Mouse (Mus musculus) embryonic facial prominence, embryonic 14.5 days (tissue): ENCODE data around the gene Tcf12. TPM values are rescaled to one million over a fixed set of nuclear protein-coding genes. Genes with fewer than 3 reads are reported as not detected.

Experiments
- ATAC-seq: fragments of 200-750 bp; cut with Nextera tagmentation; 2 replicates; pipeline ENCODE4 v1.8.0; 2017; ENCODE audit warnings: low read depth, moderate number of reproducible peaks, moderate TSS enrichment
- DNase-seq: peaks from one replicate; pipeline ENCODE4 v3.0.0-alpha.2; 2015; ENCODE audit warnings: low spot score
- H3K27ac ChIP-seq: fragments of 300-500 bp; sonication (generic); replicated peaks from 2 replicates; pipeline ENCODE4 v1.5.1; 2014; ENCODE audit warnings: low read depth, mild to moderate bottlenecking, low read length, moderate library complexity
- H3K27me3 ChIP-seq: fragments of 300-500 bp; sonication (generic); replicated peaks from 2 replicates; pipeline ENCODE4 v1.6.1; 2014; ENCODE audit warnings: low read length; ENCODE audit not compliant: control insufficient read depth, insufficient read depth
- H3K36me3 ChIP-seq: fragments of 300-500 bp; sonication (generic); 2 replicates; pipeline ENCODE4 v1.6.1; 2014; ENCODE audit warnings: low read length, mixed read lengths; ENCODE audit not compliant: control insufficient read depth, insufficient read depth
- H3K4me1 ChIP-seq: fragments of 300-500 bp; sonication (generic); 2 replicates; pipeline ENCODE4 v1.6.1; 2014; ENCODE audit warnings: antibody characterized with exemption, low read length; ENCODE audit not compliant: control insufficient read depth, insufficient read depth
- H3K4me2 ChIP-seq: fragments of 300-500 bp; sonication (generic); 2 replicates; pipeline ENCODE4 v1.6.1; 2014; ENCODE audit warnings: low read depth, mild to moderate bottlenecking, low read length, moderate library complexity, mixed read lengths
- H3K4me3 ChIP-seq: fragments of 300-500 bp; sonication (generic); 2 replicates; pipeline ENCODE4 v1.5.1; 2014; ENCODE audit warnings: low read depth, mild to moderate bottlenecking, low read length
- H3K9ac ChIP-seq: fragments of 300-500 bp; sonication (generic); 2 replicates; pipeline ENCODE4 v1.6.1; 2014; ENCODE audit warnings: low read depth, mild to moderate bottlenecking, low read length, moderate library complexity, mixed read lengths
- H3K9me3 ChIP-seq: fragments of 300-500 bp; sonication (generic); 2 replicates; pipeline ENCODE4 v1.6.1; 2016; ENCODE audit warnings: low read length; ENCODE audit not compliant: control insufficient read depth
- WGBS: fragments of 180-500 bp; shearing (Covaris S2); extraction: QIAGEN DNeasy Blood & Tissue Kit; methylation state at CpG from one replicate; pipeline ENCODE4 v1.1.7; 2014; 5-methylcytosine and 5-hydroxymethylcytosine counted together
- polyA plus RNA-seq: library from polyadenylated mRNA; unstranded; fragments of >200 nt; fragmentation: Nextera tagmentation; extraction: Ambion mirVana; gene quantifications from 2 replicates; pipeline ENCODE4 v1.2.1, GENCODE M21; 2014

The Tcf12 gene
- polyA plus RNA-seq, 1 experiment from 2014 or later = 106 TPM

- Histone ChIP-seq H3K27me3 (no peaks in the 10 kb centered on the region), H3K9me3 (no peaks in the 10 kb centered on the region), H3K4me2 (no peak overlapping the region), H3K27ac (no peak overlapping the region), H3K4me3 (no peak overlapping the region), H3K36me3 (peaks cover 86% of the 10 kb centered on the region), H3K4me1 (no peaks in the 10 kb centered on the region), H3K9ac (no peak overlapping the region)
- ATAC-seq (no peak), DNase-seq (no peak)
- 95% methylated on average over 3 of the region's 3 CpGs for WGBS
These were observed 263.3 kb downstream of the Tcf12 start for GRCm38 (mm10) chr9:71848392-71848791.

- no peak overlapping the region for H3K4me2 ChIP-seq
- H3K9ac ChIP-seq = no peak overlapping the region
- no peaks in the 10 kb centered on the region for H3K27me3 ChIP-seq
- H3K36me3 ChIP-seq = peaks cover 86% of the 10 kb centered on the region
- DNase-seq = no peak
- no peak for ATAC-seq
- H3K4me1 ChIP-seq = no peaks in the 10 kb centered on the region
- H3K9me3 ChIP-seq = no peaks in the 10 kb centered on the region
- no peak overlapping the region for H3K27ac ChIP-seq
- 94% methylated on average over 9 of the region's 9 CpGs for WGBS
- no peak overlapping the region for H3K4me3 ChIP-seq
These were observed 263.8 kb downstream of the Tcf12 start for GRCm38 (mm10) chr9:71847921-71848320.

- Histone ChIP-seq H3K27ac (no peak overlapping the region), H3K4me3 (no peak overlapping the region), H3K4me1 (no peaks in the 10 kb centered on the region), H3K9ac (no peak overlapping the region), H3K27me3 (no peaks in the 10 kb centered on the region), H3K9me3 (no peaks in the 10 kb centered on the region), H3K36me3 (peaks cover 59% of the 10 kb centered on the region), H3K4me2 (no peak overlapping the region)
- ATAC-seq = 0 out of 2 replicates have a peak, but pooled peaks have one; percentile 37
- 87% methylated on average over 5 of the region's 5 CpGs for WGBS
- DNase-seq = no peak
These were observed 269.8 kb downstream of the Tcf12 start for GRCm38 (mm10) chr9:71841850-71842249.

- no peak overlapping the region for H3K4me3 ChIP-seq
- ATAC-seq (no peak), DNase-seq (no peak)
- H3K4me1 ChIP-seq = no peaks in the 10 kb centered on the region
- peaks cover 17% of the 10 kb centered on the region for H3K36me3 ChIP-seq
- WGBS = 35% methylated on average over 5 of the region's 5 CpGs
- no peak overlapping the region for H3K4me2 ChIP-seq
- H3K9me3 ChIP-seq = no peaks in the 10 kb centered on the region
- no peak overlapping the region for H3K27ac ChIP-seq
- no peaks in the 10 kb centered on the region for H3K27me3 ChIP-seq
- H3K9ac ChIP-seq = no peak overlapping the region
These were observed 274.3 kb downstream of the Tcf12 start for GRCm38 (mm10) chr9:71837366-71837765.

- WGBS = 92% methylated on average over 1 of the region's 1 CpGs
- H3K4me2 ChIP-seq = no peak overlapping the region
- no peaks in the 10 kb centered on the region for H3K27me3 ChIP-seq
- H3K9me3 ChIP-seq = no peaks in the 10 kb centered on the region
- peaks cover 7% of the 10 kb centered on the region for H3K36me3 ChIP-seq
- no peak overlapping the region for H3K27ac ChIP-seq
- ATAC-seq (no peak), DNase-seq (no peak)
- no peak overlapping the region for H3K4me3 ChIP-seq
- H3K9ac ChIP-seq = no peak overlapping the region
- no peaks in the 10 kb centered on the region for H3K4me1 ChIP-seq
These were observed 275.3 kb downstream of the Tcf12 start for GRCm38 (mm10) chr9:71836366-71836765.

GRCm38 (mm10) chr9:71835203-71835815 lies 276.4 kb downstream of the Tcf12 start:
- H3K4me1 ChIP-seq = no peaks in the 10 kb centered on the region
- no peaks in the 10 kb centered on the region for H3K27me3 ChIP-seq
- H3K9me3 ChIP-seq = no peaks in the 10 kb centered on the region
- H3K4me2 ChIP-seq = no peak overlapping the region
- WGBS = 44% methylated on average over 2 of the region's 2 CpGs
- H3K4me3 ChIP-seq = no peak overlapping the region
- DNase-seq (no peak), ATAC-seq (no peak)
- H3K9ac ChIP-seq = no peak overlapping the region
- H3K27ac ChIP-seq = no peak overlapping the region
- peaks cover 3% of the 10 kb centered on the region; the same call in 1 of the 2 replicates for H3K36me3 ChIP-seq

GRCm38 (mm10) chr9:71834707-71835106 lies 277.0 kb downstream of the Tcf12 start:
- H3K4me2 ChIP-seq = no peak overlapping the region
- DNase-seq = no peak
- no peak for ATAC-seq
- no peaks in the 10 kb centered on the region for H3K36me3 ChIP-seq
- no peak overlapping the region for H3K27ac ChIP-seq
- 67% methylated on average over 4 of the region's 4 CpGs for WGBS
- H3K9ac ChIP-seq = no peak overlapping the region
- H3K9me3 ChIP-seq = no peaks in the 10 kb centered on the region
- H3K4me3 ChIP-seq = no peak overlapping the region
- no peaks in the 10 kb centered on the region for H3K27me3 ChIP-seq
- no peaks in the 10 kb centered on the region for H3K4me1 ChIP-seq

- no peak overlapping the region for H3K4me3 ChIP-seq
- no peaks in the 10 kb centered on the region for H3K9me3 ChIP-seq
- 47% methylated on average over 26 of the region's 26 CpGs for WGBS
- H3K4me2 ChIP-seq = peak overlapping the region; percentile 21; the same call in 1 of the 2 replicates
- H3K36me3 ChIP-seq = no peaks in the 10 kb centered on the region
- ATAC-seq (peak; percentile 60; the same call in 1 of the 2 replicates), DNase-seq (peak; percentile 20)
- H3K27me3 ChIP-seq = no peaks in the 10 kb centered on the region
- H3K9ac ChIP-seq = no peak overlapping the region
- H3K4me1 ChIP-seq = no peaks in the 10 kb centered on the region
- H3K27ac ChIP-seq = no peak overlapping the region
These were observed 279.6 kb downstream of the Tcf12 start for GRCm38 (mm10) chr9:71831756-71832699.
